Mouse (Mus musculus) E14TG2a.4 (cell line): ENCODE results near the gene Gli2.

Source experiments
- H3K27me3 ChIP-seq: 2 replicates; pipeline ENCODE4 v1.6.1; 2014; ENCODE audit warnings: low read length, control low read depth; ENCODE audit not compliant: insufficient read depth
- H3K36me3 ChIP-seq: 2 replicates; pipeline ENCODE4 v1.6.1; 2014; ENCODE audit warnings: low read length, control low read depth; ENCODE audit not compliant: insufficient read depth
- H3K4me1 ChIP-seq: replicated peaks from 2 replicates; pipeline ENCODE4 v1.6.1; 2014; ENCODE audit warnings: low read depth, low read length, control low read depth
- H3K4me3 ChIP-seq: replicated peaks from 2 replicates; pipeline ENCODE4 v1.5.1; 2014; ENCODE audit warnings: mild to moderate bottlenecking, low read length
- H3K9me3 ChIP-seq: 2 replicates; pipeline ENCODE4 v1.6.1; 2014; ENCODE audit warnings: low read length, control low read depth
- CTCF ChIP-seq: conservative IDR thresholded peaks from 2 replicates; pipeline ENCODE4 v1.5.1; 2014; ENCODE audit warnings: low read length
- NANOG ChIP-seq: IDR thresholded peaks from 2 replicates; pipeline ENCODE4 v1.6.1; 2014; ENCODE audit warnings: borderline replicate concordance, low read length, mixed read lengths
- POU5F1 ChIP-seq: IDR thresholded peaks from 2 replicates; pipeline ENCODE4 v1.6.1; 2014; ENCODE audit warnings: low read length, borderline replicate concordance

Gene Gli2

GRCm38 (mm10) chr1:118993775-118994174, 59.6 kb downstream of the Gli2 start:
- Histone ChIP-seq H3K4me3 (no peak overlapping the region), H3K9me3 (no peaks in the 10 kb centered on the region), H3K27me3 (no peaks in the 10 kb centered on the region), H3K36me3 (peaks cover 91% of the 10 kb centered on the region), H3K4me1 (peaks cover 55% of the 10 kb centered on the region)
- no peak for TF ChIP-seq POU5F1
- TF ChIP-seq CTCF, result no peak
- TF ChIP-seq NANOG, result no peak

- Histone ChIP-seq H3K36me3 (peaks cover 90% of the 10 kb centered on the region), H3K27me3 (no peaks in the 10 kb centered on the region), H3K4me1 (peaks cover 74% of the 10 kb centered on the region), H3K9me3 (no peaks in the 10 kb centered on the region), H3K4me3 (no peak overlapping the region)
- TF ChIP-seq NANOG, result no peak
- TF ChIP-seq CTCF, result no peak
- no peak for TF ChIP-seq POU5F1
These were observed 65.1 kb downstream of the Gli2 start for GRCm38 (mm10) chr1:118988331-118988730.

GRCm38 (mm10) chr1:118987538-118987937, 65.9 kb downstream of the Gli2 start:
- TF ChIP-seq NANOG (no peak), POU5F1 (no peak), CTCF (no peak)
- H3K4me1 ChIP-seq, result peaks cover 82% of the 10 kb centered on the region
- H3K36me3 ChIP-seq, result peaks cover 91% of the 10 kb centered on the region
- H3K27me3 ChIP-seq, result no peaks in the 10 kb centered on the region
- no peaks in the 10 kb centered on the region for H3K9me3 ChIP-seq
- no peak overlapping the region for H3K4me3 ChIP-seq

GRCm38 (mm10) chr1:118983389-118983788, 70.0 kb downstream of the Gli2 start:
- TF ChIP-seq CTCF, result no peak
- no peak for TF ChIP-seq NANOG
- TF ChIP-seq POU5F1, result no peak
- Histone ChIP-seq H3K9me3 (no peaks in the 10 kb centered on the region), H3K27me3 (no peaks in the 10 kb centered on the region), H3K36me3 (peaks cover 95% of the 10 kb centered on the region), H3K4me3 (peak overlapping the region; percentile 35; the same call in 1 of the 2 replicates), H3K4me1 (peaks cover 96% of the 10 kb centered on the region)

GRCm38 (mm10) chr1:118982805-118983211, 70.6 kb downstream of the Gli2 start:
- Histone ChIP-seq H3K4me3 (peak overlapping the region; percentile 35; the same call in 1 of the 2 replicates), H3K9me3 (no peaks in the 10 kb centered on the region)
- no peak for TF ChIP-seq CTCF
- TF ChIP-seq NANOG, result no peak
- TF ChIP-seq POU5F1, result no peak

GRCm38 (mm10) chr1:118981943-118982804, 71.2 kb downstream of the Gli2 start:
- no peaks in the 10 kb centered on the region for H3K9me3 ChIP-seq
- peaks cover 97% of the 10 kb centered on the region for H3K4me1 ChIP-seq
- H3K27me3 ChIP-seq, result no peaks in the 10 kb centered on the region
- peaks cover 96% of the 10 kb centered on the region for H3K36me3 ChIP-seq
- TF ChIP-seq NANOG, result no peak
- TF ChIP-seq CTCF, result no peak
- no peak for TF ChIP-seq POU5F1
- H3K4me3 ChIP-seq, result 0 out of 2 replicates have a peak overlapping the region, but pooled peaks have one; percentile 1

More at GRCm38 (mm10) chr1:118982805-118983211, 70.6 kb downstream of the Gli2 start:
- H3K36me3 ChIP-seq, result peaks cover 95% of the 10 kb centered on the region
- H3K4me1 ChIP-seq, result peaks cover 96% of the 10 kb centered on the region
- H3K27me3 ChIP-seq, result no peaks in the 10 kb centered on the region

- Histone ChIP-seq H3K27me3 (no peaks in the 10 kb centered on the region), H3K4me1 (peaks cover 97% of the 10 kb centered on the region), H3K4me3 (no peak overlapping the region), H3K36me3 (peaks cover 96% of the 10 kb centered on the region), H3K9me3 (no peaks in the 10 kb centered on the region)
- TF ChIP-seq CTCF, result no peak
- TF ChIP-seq POU5F1, result no peak
- no peak for TF ChIP-seq NANOG
These were observed 72.8 kb downstream of the Gli2 start for GRCm38 (mm10) chr1:118980636-118981035.

GRCm38 (mm10) chr1:118976596-118976995, 76.8 kb downstream of the Gli2 start:
- no peaks in the 10 kb centered on the region for H3K9me3 ChIP-seq

GRCm38 (mm10) chr1:118975376-118975775, 78.0 kb downstream of the Gli2 start:
- Histone ChIP-seq H3K9me3 (peaks cover 7% of the 10 kb centered on the region), H3K27me3 (no peaks in the 10 kb centered on the region), H3K36me3 (peaks cover 99% of the 10 kb centered on the region), H3K4me3 (no peak overlapping the region), H3K4me1 (peaks cover 54% of the 10 kb centered on the region)
- TF ChIP-seq POU5F1 (no peak), CTCF (no peak), NANOG (no peak)

More at GRCm38 (mm10) chr1:118976596-118976995, 76.8 kb downstream of the Gli2 start:
- H3K4me1 ChIP-seq, result peaks cover 66% of the 10 kb centered on the region
- peak overlapping the region; percentile 23; the same call in 1 of the 2 replicates for H3K4me3 ChIP-seq
- no peaks in the 10 kb centered on the region for H3K27me3 ChIP-seq
- H3K36me3 ChIP-seq, result peaks cover 99% of the 10 kb centered on the region
- TF ChIP-seq NANOG (no peak), CTCF (no peak), POU5F1 (no peak)
